Mouse (Mus musculus) CH12.LX (cell line): ENCODE measurements around the gene Gpr55. TPM values are rescaled to one million over a fixed set of nuclear protein-coding genes. Genes with fewer than 3 reads are reported as not detected.

Source experiments
- DNase-seq: peaks from one replicate; pipeline ENCODE4 v3.0.0-alpha.2; 2013; ENCODE audit errors: extremely low read depth
- H3K27ac ChIP-seq: 2 replicates; pipeline ENCODE4 v1.5.1; 2012; ENCODE audit warnings: low read depth, mild to moderate bottlenecking, control low read depth, moderate library complexity; ENCODE audit not compliant: insufficient read depth
- H3K27me3 ChIP-seq: replicated peaks from 2 replicates; pipeline ENCODE3; 2012; ENCODE audit warnings: inconsistent platforms
- H3K36me3 ChIP-seq, 2 experiments: replicated peaks in 1 of 2; 2 replicates each; pipeline versions ENCODE3 to v1.6.1; 2012; ENCODE audit warnings: inconsistent platforms in 1 of 2, low read length in 1 of 2, mild to moderate bottlenecking in 1 of 2, mixed read lengths in 1 of 2, moderate library complexity in 1 of 2; ENCODE audit not compliant: control insufficient read depth in 1 of 2, insufficient read depth in 1 of 2
- H3K4me1 ChIP-seq, 2 experiments: 2 replicates each; pipeline ENCODE4 v1.6.1; 2012; ENCODE audit warnings: inconsistent platforms in 1 of 2, moderate library complexity in 1 of 2; ENCODE audit not compliant: insufficient read depth in 2 of 2, control insufficient read depth in 1 of 2
- H3K4me2 ChIP-seq: 2 replicates; pipeline ENCODE4 v1.6.1; 2012; ENCODE audit warnings: low read depth, mild to moderate bottlenecking, control low read depth; ENCODE audit not compliant: poor library complexity, insufficient read depth, severe bottlenecking
- H3K4me3 ChIP-seq, 3 experiments: fragments of 150-350 bp in 1 of 3; sonication (generic) in 1 of 3; replicated peaks in 1 of 3; 2 replicates each; pipeline versions ENCODE3 to v1.5.1; 2011 to 2012; ENCODE audit warnings: low read depth in 2 of 3, low read length in 2 of 3, mild to moderate bottlenecking in 2 of 3, moderate library complexity in 2 of 3, control low read depth in 1 of 3, improper control_type of control experiment in 1 of 3, inconsistent platforms in 1 of 3, mixed read lengths in 1 of 3; ENCODE audit not compliant: poor library complexity in 1 of 3
- H3K79me2 ChIP-seq: replicated peaks from 2 replicates; pipeline ENCODE4 v1.6.1; 2012; ENCODE audit warnings: mild to moderate bottlenecking, moderate library complexity; ENCODE audit not compliant: control insufficient read depth, poor library complexity, insufficient read depth, severe bottlenecking; ENCODE audit errors: extremely low read depth
- H3K9ac ChIP-seq: 2 replicates; pipeline ENCODE4 v1.6.1; 2012; ENCODE audit warnings: low read depth, mild to moderate bottlenecking, control low read depth, moderate library complexity; ENCODE audit not compliant: insufficient read depth
- H3K9me3 ChIP-seq: replicated peaks from 2 replicates; pipeline ENCODE3; 2012; ENCODE audit warnings: low read length, inconsistent platforms, mixed read lengths
- CTCF ChIP-seq, 2 experiments: IDR thresholded peaks in 1 of 2; conservative IDR thresholded peaks in 1 of 2; 2 replicates each; pipeline ENCODE4 v1.5.1; 2011 to 2012; ENCODE audit warnings: low read depth in 2 of 2, low read length in 2 of 2, improper control_type of control experiment in 1 of 2, inconsistent platforms in 1 of 2, mild to moderate bottlenecking in 1 of 2, moderate library complexity in 1 of 2
- EP300 ChIP-seq: IDR thresholded peaks from 2 replicates; pipeline ENCODE4 v1.6.1; 2011; ENCODE audit warnings: low read length, improper control_type of control experiment
- GABPA ChIP-seq: IDR thresholded peaks from 2 replicates; pipeline ENCODE4 v1.6.1; 2012; ENCODE audit warnings: low read depth, low read length, improper control_type of control experiment, inconsistent platforms; ENCODE audit not compliant: insufficient replicate concordance
- HCFC1 ChIP-seq: IDR thresholded peaks from 2 replicates; pipeline ENCODE4 v1.6.1; 2012; ENCODE audit warnings: low read depth, mild to moderate bottlenecking, inconsistent platforms, low read length, improper control_type of control experiment
- IRF4 ChIP-seq: IDR thresholded peaks from 2 replicates; pipeline ENCODE4 v1.6.1; 2014; ENCODE audit warnings: low read depth, mild to moderate bottlenecking, inconsistent platforms, low read length, improper control_type of control experiment
- JUND ChIP-seq: conservative IDR thresholded peaks from 2 replicates; pipeline ENCODE4 v1.6.1; 2011; ENCODE audit warnings: low read depth, low read length, improper control_type of control experiment
- MAZ ChIP-seq: IDR thresholded peaks from 2 replicates; pipeline ENCODE4 v1.6.1; 2012; ENCODE audit warnings: low read depth, mild to moderate bottlenecking, inconsistent platforms, low read length, improper control_type of control experiment, moderate library complexity
- MEF2A ChIP-seq: IDR thresholded peaks from 2 replicates; pipeline ENCODE4 v1.6.1; 2014; ENCODE audit warnings: low read depth, mild to moderate bottlenecking, inconsistent platforms, low read length, improper control_type of control experiment, borderline replicate concordance
- NELFE ChIP-seq: IDR thresholded peaks from 2 replicates; pipeline ENCODE4 v1.6.1; 2011; ENCODE audit warnings: low read depth, low read length, improper control_type of control experiment
- NRF1 ChIP-seq: IDR thresholded peaks from 2 replicates; pipeline ENCODE4 v1.6.1; 2014; ENCODE audit warnings: low read depth, mild to moderate bottlenecking, inconsistent platforms, low read length, improper control_type of control experiment, moderate library complexity
- POLR2AphosphoS2 ChIP-seq: IDR thresholded peaks from 2 replicates; pipeline ENCODE4 v1.6.1; 2011; ENCODE audit warnings: low read depth, low read length, improper control_type of control experiment
- RAD21 ChIP-seq: IDR thresholded peaks from 2 replicates; pipeline ENCODE4 v1.6.1; 2011; ENCODE audit warnings: low read depth, mild to moderate bottlenecking, low read length, improper control_type of control experiment, moderate library complexity
- RCOR1 ChIP-seq: conservative IDR thresholded peaks from 2 replicates; pipeline ENCODE4 v1.6.1; 2012; ENCODE audit warnings: low read depth, mild to moderate bottlenecking, inconsistent platforms, low read length, improper control_type of control experiment
- SMC3 ChIP-seq: IDR thresholded peaks from 2 replicates; pipeline ENCODE4 v1.6.1; 2011; ENCODE audit warnings: low read depth, low read length, improper control_type of control experiment
- TBP ChIP-seq: conservative IDR thresholded peaks from 2 replicates; pipeline ENCODE4 v1.6.1; 2011; ENCODE audit warnings: low read depth, low read length, improper control_type of control experiment
- UBTF ChIP-seq: IDR thresholded peaks from 2 replicates; pipeline ENCODE4 v1.6.1; 2012; ENCODE audit warnings: low read depth, mild to moderate bottlenecking, inconsistent platforms, low read length, improper control_type of control experiment, moderate library complexity
- USF1 ChIP-seq: IDR thresholded peaks from 2 replicates; pipeline ENCODE4 v1.6.1; 2014; ENCODE audit warnings: low read depth, mild to moderate bottlenecking, inconsistent platforms, low read length, improper control_type of control experiment
- USF2 ChIP-seq: conservative IDR thresholded peaks from 2 replicates; pipeline ENCODE4 v1.6.1; 2011; ENCODE audit warnings: low read depth, low read length, improper control_type of control experiment
- ZC3H11A ChIP-seq: IDR thresholded peaks from 2 replicates; pipeline ENCODE4 v1.6.1; 2012; ENCODE audit warnings: low read depth, mild to moderate bottlenecking, inconsistent platforms, low read length, improper control_type of control experiment
- ZKSCAN1 ChIP-seq: IDR thresholded peaks from 2 replicates; pipeline ENCODE4 v1.6.1; 2012; ENCODE audit warnings: low read depth, inconsistent platforms, low read length, improper control_type of control experiment, borderline replicate concordance
- dilution Hi-C: fragments of 300-500 bp; cut with MboI; formaldehyde crosslinking; loops from 2 replicates; pipeline ENCODE4 v1.14.3; 2020; ENCODE audit warnings: low sequenced_read_pairs; ENCODE audit not compliant: extremely low pct_unique_long_range_greater_than_20kb, extremely low pct_ligation_motif_present
- in situ Hi-C: fragments of 300-500 bp; cut with MboI; formaldehyde crosslinking; loops from 3 replicates; pipeline ENCODE4 v1.14.3; 2019; ENCODE audit warnings: low sequenced_read_pairs, low pct_ligation_motif_present, low pct_unique_long_range_greater_than_20kb, mixed read lengths
- polyA plus RNA-seq: library from polyadenylated mRNA; unstranded; fragments of >175 nt; gene quantifications from 2 replicates; pipeline ENCODE4 v1.2.1, GENCODE M21; 2012; ENCODE audit warnings: low read depth; ENCODE audit not compliant: insufficient read length
- total RNA-seq, 2 experiments: library from RNA; depleted of rRNA; stranded (reverse); fragments of 300-350 nt in 1 of 2; fragments of >200 nt in 1 of 2; gene quantifications; 2 replicates each; pipeline ENCODE4 v1.2.3; 2012 to 2014

Gene Gpr55
- total and polyA plus RNA-seq, 3 experiments = 16.4 to 24.3 (median 17.3) TPM

- DNase-seq = no peak
- H3K4me2 ChIP-seq = no peak overlapping the region
- in situ Hi-C loops = no loop called here
- H3K4me1 ChIP-seq = peaks cover 13 to 22% of the 10 kb centered on the region in 2 experiments
- H3K27me3 ChIP-seq = no peaks in the 10 kb centered on the region
- no peak overlapping the region for H3K4me3 ChIP-seq
- no peaks in the 10 kb centered on the region for H3K9me3 ChIP-seq
- peaks cover 63 to 84% of the 10 kb centered on the region in 2 experiments for H3K36me3 ChIP-seq
- no peak overlapping the region for H3K9ac ChIP-seq
- H3K79me2 ChIP-seq = 0 out of 2 replicates have a peak, but pooled peaks cover 6% of the 10 kb centered on the region
- TF ChIP-seq GABPA (no peak), MAZ (no peak), IRF4 (no peak), SMC3 (no peak), HCFC1 (no peak)
- dilution Hi-C loops = no loop called here
- H3K27ac ChIP-seq = no peak overlapping the region
Measured at GRCm38 (mm10) chr1:85906892-85907291, 53.9 kb downstream of the Gpr55 start.

- H3K9ac ChIP-seq = no peak overlapping the region
- dilution Hi-C loops = no loop called here
- no peak overlapping the region for H3K4me2 ChIP-seq
- TF ChIP-seq USF1 (no peak), CTCF (conservative IDR thresholded peaks at IDR 0.05 in 1 of 2, IDR thresholded peaks at IDR 0.05 in 1 of 2; ENCODE audit: low read depth in 2 of 2, low read length in 2 of 2) (no peak), GABPA (no peak), RCOR1 (no peak), USF2 (no peak), IRF4 (no peak), POLR2AphosphoS2 (no peak), UBTF (no peak), NELFE (no peak), EP300 (no peak), RAD21 (no peak)
- TF ChIP-seq, all 38 proteins: peak for 0
- Histone ChIP-seq H3K36me3 (peaks cover 43 to 71% of the 10 kb centered on the region in 2 experiments), H3K4me3 (no peak overlapping the region), H3K4me1 (peaks cover 36 to 69% of the 10 kb centered on the region in 2 experiments), H3K27ac (no peak overlapping the region), H3K9me3 (no peaks in the 10 kb centered on the region), H3K27me3 (no peaks in the 10 kb centered on the region), H3K79me2 (peaks cover 46% of the 10 kb centered on the region)
- in situ Hi-C loops = no loop called here
- no peak for DNase-seq
Measured at GRCm38 (mm10) chr1:85902108-85902561, 58.7 kb downstream of the Gpr55 start.

- Histone ChIP-seq H3K4me2 (no peak overlapping the region), H3K27ac (no peak overlapping the region), H3K36me3 (peaks cover 38 to 65% of the 10 kb centered on the region in 2 experiments), H3K9me3 (no peaks in the 10 kb centered on the region), H3K9ac (no peak overlapping the region), H3K4me3 (no peak overlapping the region), H3K79me2 (peaks cover 48% of the 10 kb centered on the region), H3K27me3 (no peaks in the 10 kb centered on the region), H3K4me1 (peaks cover 36 to 73% of the 10 kb centered on the region in 2 experiments)
- in situ Hi-C loops = no loop called here
- DNase-seq = no peak
- TF ChIP-seq ZC3H11A = no peak
- TF ChIP-seq NRF1 = no peak
- no peak for TF ChIP-seq NELFE
- TF ChIP-seq JUND = no peak
- TF ChIP-seq IRF4 = no peak
- no peak for TF ChIP-seq TBP
- no peak for TF ChIP-seq ZKSCAN1
- TF ChIP-seq MEF2A = no peak
- dilution Hi-C loops = no loop called here
Measured at GRCm38 (mm10) chr1:85901516-85902107, 59.2 kb downstream of the Gpr55 start.
